Mouse (Mus musculus): Measurements from ENCODE around the gene Gm45902. TPM values are rescaled to one million over a fixed set of nuclear protein-coding genes. Genes with fewer than 3 reads are reported as not detected.

Gm45902 gene
- 3.3 and 3.6 TPM in 2 replicates for polyA plus RNA-seq (2015; fragmentation: Nextera tagmentation; extraction: Ambion mirVana)

GRCm38 (mm10) chr2:3512552-3513454 lies at the start of gene Gm45902, which contains the start of the genes Hspa14 and Cdnf:
TSS of gene Gm45902 (minus strand) at chr2:3512790.
TSS of gene Hspa14 (minus strand) at chr2:3512814.
TSS of gene Cdnf (plus strand) at chr2:3513030.
- H3K9ac ChIP-seq: peak within 1 kb of the TSS; percentile 83
- H3K27ac ChIP-seq: peak within 1 kb of the TSS; percentile 76
- no peaks in the 10 kb centered on the region for H3K9me3 ChIP-seq
- H3K4me2 ChIP-seq (replicated peaks): peak within 1 kb of the TSS; percentile 82
- H3K36me3 ChIP-seq: peaks cover 9% of the 10 kb centered on the region
- H3K27me3 ChIP-seq (replicated peaks): no peaks in the 10 kb centered on the region
- no peaks in the 10 kb centered on the region for H3K4me1 ChIP-seq (replicated peaks)
- H3K4me3 ChIP-seq (replicated peaks): peak within 1 kb of the TSS; percentile 77
- under 1% methylated on average over 60 of the region's 60 CpGs for WGBS
- peak; percentile 100 for ATAC-seq

- Histone ChIP-seq H3K27me3 (replicated peaks) (no peaks in the 10 kb centered on the region), H3K9ac (no peak overlapping the region), H3K9me3 (no peaks in the 10 kb centered on the region), H3K4me2 (replicated peaks) (no peak overlapping the region), H3K27ac (no peak overlapping the region), H3K36me3 (no peaks in the 10 kb centered on the region), H3K4me3 (replicated peaks) (no peak overlapping the region), H3K4me1 (replicated peaks) (peaks cover 6% of the 10 kb centered on the region; the same call in 1 of the 2 replicates)
- peak; percentile 49; the same call in 1 of the 2 replicates for ATAC-seq
- 3% methylated on average over 4 of the region's 4 CpGs for WGBS
These were observed 34.0 kb upstream of the Gm45902 start for GRCm38 (mm10) chr2:3546588-3546987.

- no peak overlapping the region for H3K9ac ChIP-seq
- no peak overlapping the region for H3K27ac ChIP-seq
- no peaks in the 10 kb centered on the region for H3K36me3 ChIP-seq
- no peak for ATAC-seq
- H3K9me3 ChIP-seq: no peaks in the 10 kb centered on the region
- WGBS: 65% methylated on average over 2 of the region's 2 CpGs
- H3K4me2 ChIP-seq (replicated peaks): no peak overlapping the region
- H3K4me3 ChIP-seq (replicated peaks): no peak overlapping the region
- H3K4me1 ChIP-seq (replicated peaks): peaks cover 8% of the 10 kb centered on the region; the same call in 1 of the 2 replicates
- no peaks in the 10 kb centered on the region for H3K27me3 ChIP-seq (replicated peaks)
These were observed 33.5 kb upstream of the Gm45902 start for GRCm38 (mm10) chr2:3546055-3546454.

- ATAC-seq: 0 out of 2 replicates have a peak, but pooled peaks have one; percentile 28
- H3K4me1 ChIP-seq (replicated peaks): peaks cover 8% of the 10 kb centered on the region; the same call in 1 of the 2 replicates
- no peak overlapping the region for H3K9ac ChIP-seq
- no peak overlapping the region for H3K4me3 ChIP-seq (replicated peaks)
- H3K4me2 ChIP-seq (replicated peaks): no peak overlapping the region
- no peaks in the 10 kb centered on the region for H3K36me3 ChIP-seq
- 54% methylated on average over 9 of the region's 9 CpGs for WGBS
- H3K27ac ChIP-seq: no peak overlapping the region
- H3K27me3 ChIP-seq (replicated peaks): no peaks in the 10 kb centered on the region
- H3K9me3 ChIP-seq: no peaks in the 10 kb centered on the region
These were observed 28.9 kb upstream of the Gm45902 start for GRCm38 (mm10) chr2:3541307-3542079.

GRCm38 (mm10) chr2:3526288-3526687 lies 13.7 kb upstream of the Gm45902 start:
- no peaks in the 10 kb centered on the region for H3K36me3 ChIP-seq
- 77% methylated on average over 6 of the region's 6 CpGs for WGBS
- no peaks in the 10 kb centered on the region for H3K9me3 ChIP-seq
- H3K4me1 ChIP-seq (replicated peaks): no peaks in the 10 kb centered on the region
- H3K27me3 ChIP-seq (replicated peaks): no peaks in the 10 kb centered on the region
- no peak overlapping the region for H3K27ac ChIP-seq
- H3K4me3 ChIP-seq (replicated peaks): no peak overlapping the region
- ATAC-seq: no peak
- H3K4me2 ChIP-seq (replicated peaks): no peak overlapping the region
- H3K9ac ChIP-seq: no peak overlapping the region

GRCm38 (mm10) chr2:3522558-3522957 lies 10.0 kb upstream of the Gm45902 start:
- H3K4me2 ChIP-seq (replicated peaks): no peak overlapping the region
- no peaks in the 10 kb centered on the region for H3K9me3 ChIP-seq
- no peak for ATAC-seq
- no peak overlapping the region for H3K4me3 ChIP-seq (replicated peaks)
- H3K27me3 ChIP-seq (replicated peaks): no peaks in the 10 kb centered on the region
- no peaks in the 10 kb centered on the region for H3K4me1 ChIP-seq (replicated peaks)
- H3K9ac ChIP-seq: no peak overlapping the region
- H3K27ac ChIP-seq: no peak overlapping the region
- H3K36me3 ChIP-seq: no peaks in the 10 kb centered on the region
- 70% methylated on average over 4 of the region's 4 CpGs for WGBS

GRCm38 (mm10) chr2:3512076-3512475 lies 514 bp downstream of the Gm45902 start:
- Histone ChIP-seq H3K9me3 (no peaks in the 10 kb centered on the region), H3K4me1 (replicated peaks) (no peaks in the 10 kb centered on the region), H3K27me3 (replicated peaks) (no peaks in the 10 kb centered on the region), H3K27ac (peak overlapping the region; percentile 76), H3K4me2 (replicated peaks) (peak overlapping the region; percentile 82), H3K36me3 (peaks cover 9% of the 10 kb centered on the region), H3K9ac (peak overlapping the region; percentile 83), H3K4me3 (replicated peaks) (peak overlapping the region; percentile 77)
- ATAC-seq: no peak
- under 1% methylated on average over 15 of the region's 15 CpGs for WGBS

- Histone ChIP-seq H3K4me2 (replicated peaks) (no peak overlapping the region), H3K4me3 (replicated peaks) (no peak overlapping the region), H3K27ac (no peak overlapping the region), H3K27me3 (replicated peaks) (no peaks in the 10 kb centered on the region), H3K4me1 (replicated peaks) (no peaks in the 10 kb centered on the region), H3K9ac (no peak overlapping the region), H3K9me3 (no peaks in the 10 kb centered on the region), H3K36me3 (peaks cover 24% of the 10 kb centered on the region)
- ATAC-seq: no peak
- 94% methylated on average over 5 of the region's 5 CpGs for whole genome bisulfite sequencing
These were observed 11.7 kb downstream of the Gm45902 start for GRCm38 (mm10) chr2:3500886-3501285.

GRCm38 (mm10) chr2:3499543-3499942 lies 13.0 kb downstream of the Gm45902 start:
- H3K27me3 ChIP-seq (replicated peaks): no peaks in the 10 kb centered on the region
- no peak overlapping the region for H3K9ac ChIP-seq
- no peak overlapping the region for H3K27ac ChIP-seq
- WGBS: 92% methylated on average over 6 of the region's 6 CpGs
- H3K36me3 ChIP-seq: peaks cover 26% of the 10 kb centered on the region
- H3K4me3 ChIP-seq (replicated peaks): no peak overlapping the region
- no peaks in the 10 kb centered on the region for H3K9me3 ChIP-seq
- no peaks in the 10 kb centered on the region for H3K4me1 ChIP-seq (replicated peaks)
- no peak for ATAC-seq
- no peak overlapping the region for H3K4me2 ChIP-seq (replicated peaks)

- 87% methylated on average over 3 of the region's 3 CpGs for WGBS
- Histone ChIP-seq H3K4me1 (replicated peaks) (no peaks in the 10 kb centered on the region), H3K4me2 (replicated peaks) (no peak overlapping the region), H3K36me3 (peaks cover 33% of the 10 kb centered on the region), H3K9me3 (no peaks in the 10 kb centered on the region), H3K27me3 (replicated peaks) (no peaks in the 10 kb centered on the region), H3K4me3 (replicated peaks) (no peak overlapping the region), H3K27ac (no peak overlapping the region), H3K9ac (no peak overlapping the region)
- no peak for ATAC-seq
These were observed 18.7 kb downstream of the Gm45902 start for GRCm38 (mm10) chr2:3493833-3494409.

GRCm38 (mm10) chr2:3489816-3490215 lies 22.8 kb downstream of the Gm45902 start:
- Histone ChIP-seq H3K4me1 (replicated peaks) (no peaks in the 10 kb centered on the region), H3K27ac (no peak overlapping the region), H3K36me3 (peaks cover 18% of the 10 kb centered on the region), H3K27me3 (replicated peaks) (no peaks in the 10 kb centered on the region), H3K4me3 (replicated peaks) (no peak overlapping the region), H3K9ac (no peak overlapping the region), H3K4me2 (replicated peaks) (no peak overlapping the region), H3K9me3 (no peaks in the 10 kb centered on the region)
- ATAC-seq: no peak
- 92% methylated on average over 3 of the region's 3 CpGs for WGBS

GRCm38 (mm10) chr2:3480239-3480638 lies 32.4 kb downstream of the Gm45902 start:
- Histone ChIP-seq H3K27me3 (replicated peaks) (no peaks in the 10 kb centered on the region), H3K27ac (no peak overlapping the region), H3K9ac (no peak overlapping the region), H3K36me3 (no peaks in the 10 kb centered on the region), H3K4me1 (replicated peaks) (no peaks in the 10 kb centered on the region), H3K9me3 (no peaks in the 10 kb centered on the region), H3K4me3 (replicated peaks) (no peak overlapping the region), H3K4me2 (replicated peaks) (no peak overlapping the region)
- ATAC-seq: no peak
- WGBS: 71% methylated on average over 3 of the region's 3 CpGs
